Comparison of ENCODE assay signal across 8 mouse cellular contexts in the genomic region with DNA sequence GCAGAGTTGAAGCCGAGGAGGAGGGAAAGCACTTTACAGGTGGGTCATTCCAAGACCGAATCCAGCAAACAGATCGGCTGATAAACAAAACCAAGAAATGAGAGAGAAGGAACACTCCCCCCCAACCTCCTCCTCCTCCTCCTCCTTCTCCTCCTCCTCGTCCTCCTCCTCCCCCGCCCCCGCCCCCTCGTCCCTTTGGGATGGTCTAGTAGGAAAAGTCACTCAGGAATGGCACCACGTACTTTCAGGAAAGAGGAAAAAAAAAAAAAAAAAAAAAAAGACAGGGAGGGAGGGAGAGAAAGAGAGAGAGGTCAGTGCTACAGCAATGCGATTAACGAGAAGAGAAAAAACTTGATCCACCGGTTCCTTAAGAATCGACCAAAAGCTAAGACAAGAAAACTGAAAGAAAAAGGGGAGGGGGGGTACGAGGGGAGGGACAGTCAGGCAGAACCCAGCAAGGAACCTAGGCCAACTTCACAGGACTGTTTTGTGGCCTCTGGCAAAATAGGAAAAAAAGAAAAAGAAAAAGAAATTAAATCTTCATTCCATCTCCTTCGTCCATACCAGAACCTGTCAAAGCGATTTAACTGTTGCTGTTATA. TPM values are rescaled to one million over a fixed set of nuclear protein-coding genes. Genes with fewer than 3 reads are reported as not detected.
DNase-seq lines count a peak whose midpoint lies in the region; ATAC-seq and TF ChIP-seq lines count a peak whose summit lies in the region.

No protein-coding gene starts in this region.

- H3K4me1 ChIP-seq in heart, embryonic 13.5 days, result peaks cover 16% of the 10 kb centered on the region
- peaks cover 0 to 2% of the 10 kb centered on the region in 2 experiments; a peak in 2 of 4 replicates for H3K4me1 ChIP-seq in MEL (ENCODE audit: control insufficient read depth in 1 of 2, insufficient read depth in 2 of 2, low read length in 2 of 2)
- H3K4me1 ChIP-seq in forebrain, embryonic 13.5 days, result peaks cover 14% of the 10 kb centered on the region
- H3K4me1 ChIP-seq in liver, embryonic 13.5 days (replicated peaks), result peaks cover 31% of the 10 kb centered on the region

- H3K79me2 ChIP-seq in MEL (ENCODE audit: control insufficient read depth, insufficient read depth, low read length, poor library complexity), result peaks cover 4% of the 10 kb centered on the region; the same call in 1 of the 2 replicates

- no peaks in the 10 kb centered on the region for H3K9me3 ChIP-seq in heart, embryonic 13.5 days
- no peaks in the 10 kb centered on the region for H3K9me3 ChIP-seq in MEL (replicated peaks; ENCODE audit: insufficient read depth, low read length)
- no peaks in the 10 kb centered on the region for H3K9me3 ChIP-seq in forebrain, embryonic 13.5 days (replicated peaks)
- H3K9me3 ChIP-seq in liver, embryonic 13.5 days (replicated peaks), result no peaks in the 10 kb centered on the region

- no peaks in the 10 kb centered on the region for H3K27me3 ChIP-seq in heart, embryonic 13.5 days (replicated peaks)
- H3K27me3 ChIP-seq in MEL (ENCODE audit: control insufficient read depth in 1 of 2, insufficient read depth in 2 of 2, low read length in 2 of 2), result no peaks in the 10 kb centered on the region
- H3K27me3 ChIP-seq in forebrain, embryonic 13.5 days, result no peaks in the 10 kb centered on the region
- peaks cover 3% of the 10 kb centered on the region; the same call in 1 of the 2 replicates for H3K27me3 ChIP-seq in liver, embryonic 13.5 days

- no peak for TF ChIP-seq RAD21 in MEL (IDR thresholded peaks at IDR 0.05; ENCODE audit: low read depth, low read length)

- H3K9ac ChIP-seq in heart, embryonic 13.5 days, result peak overlapping the region; percentile 91
- H3K9ac ChIP-seq in MEL (ENCODE audit: control insufficient read depth, low read depth, low read length, poor library complexity, severe bottlenecking), result peak overlapping the region; percentile 78
- H3K9ac ChIP-seq in forebrain, embryonic 13.5 days, result peak overlapping the region; percentile 74
- H3K9ac ChIP-seq in liver, embryonic 13.5 days, result peak overlapping the region; percentile 43; the same call in 1 of the 2 replicates

- DNase-seq in heart, adult 11 months, result no peak
- peak; percentile 36 for DNase-seq in MEL (ENCODE audit: low read depth, low spot score)
- no peak for DNase-seq in liver, embryonic 13.5 days
- DNase-seq in right cerebral cortex, postnatal 10 days (ENCODE audit: low spot score in 2 of 2), result no peak
- no peak for DNase-seq in left cerebral cortex, adult 11 months (ENCODE audit: low spot score)
- no peak for DNase-seq in layer of hippocampus, adult 11-12 months (ENCODE audit: low spot score)

- WGBS in heart, embryonic 13.5 days, result under 1% methylated on average over 12 of the region's 15 CpGs
- WGBS in forebrain, embryonic 13.5 days, result 1% methylated on average over 12 of the region's 15 CpGs
- under 1% methylated on average over 12 of the region's 15 CpGs for WGBS in liver, embryonic 13.5 days (ENCODE audit: insufficient replicate concordance)

- TF ChIP-seq POLR2A in MEL (IDR thresholded peaks at IDR 0.05; ENCODE audit: control insufficient read depth in 1 of 2, insufficient read depth in 1 of 2, low read depth in 1 of 2, low read length in 2 of 2, poor library complexity in 1 of 2), result no peak

- no peak for TF ChIP-seq CTCF in MEL (IDR thresholded peaks at IDR 0.05 in 2 of 3, conservative IDR thresholded peaks at IDR 0.05 in 1 of 3; ENCODE audit: control insufficient read depth in 1 of 3, insufficient read depth in 1 of 3, low read depth in 2 of 3, low read length in 3 of 3, poor library complexity in 1 of 3, severe bottlenecking in 1 of 3)

- peak overlapping the region; percentile 61 for H3K27ac ChIP-seq in heart, embryonic 13.5 days (replicated peaks)
- peak overlapping the region; percentile 63 for H3K27ac ChIP-seq in MEL (ENCODE audit: control insufficient read depth, low read depth, low read length)
- H3K27ac ChIP-seq in forebrain, embryonic 13.5 days, result no peak overlapping the region
- no peak overlapping the region for H3K27ac ChIP-seq in liver, embryonic 13.5 days

- H3K4me3 ChIP-seq in heart, embryonic 13.5 days, result peak overlapping the region; percentile 87
- H3K4me3 ChIP-seq in MEL (ENCODE audit: control insufficient read depth in 1 of 2, insufficient read depth in 1 of 2, low read depth in 2 of 2, low read length in 2 of 2), result peak overlapping the region; percentile 65 to 87
- H3K4me3 ChIP-seq in forebrain, embryonic 13.5 days, result peak overlapping the region; percentile 62
- H3K4me3 ChIP-seq in liver, embryonic 13.5 days (replicated peaks), result peak overlapping the region; percentile 79

- no peak for ATAC-seq in heart, embryonic 13.5 days (ENCODE audit: extremely low read depth, insufficient number of reproducible peaks, low FRiP score, low TSS enrichment)
- ATAC-seq in forebrain, embryonic 13.5 days, result no peak
- ATAC-seq in liver, embryonic 13.5 days (ENCODE audit: low read depth), result no peak

- peak overlapping the region; percentile 92 for H3K4me2 ChIP-seq in heart, embryonic 13.5 days
- H3K4me2 ChIP-seq in forebrain, embryonic 13.5 days, result peak overlapping the region; percentile 74
- peak overlapping the region; percentile 94 for H3K4me2 ChIP-seq in liver, embryonic 13.5 days

- H3K36me3 ChIP-seq in heart, embryonic 13.5 days, result no peaks in the 10 kb centered on the region
- H3K36me3 ChIP-seq in MEL (ENCODE audit: control insufficient read depth in 1 of 2, insufficient read depth in 2 of 2, low read length in 2 of 2), result peaks cover 0 to 13% of the 10 kb centered on the region in 2 experiments; a peak in 2 of 4 replicates
- no peaks in the 10 kb centered on the region for H3K36me3 ChIP-seq in forebrain, embryonic 13.5 days (ENCODE audit: poor library complexity, severe bottlenecking)
- H3K36me3 ChIP-seq in liver, embryonic 13.5 days, result no peaks in the 10 kb centered on the region

- TF ChIP-seq EP300 in MEL (IDR thresholded peaks at IDR 0.05; ENCODE audit: low read depth in 1 of 2, low read length in 2 of 2), result no peak

TF ChIP-seq in MEL, 35 proteins besides CTCF, POLR2A, EP300 and RAD21:
- TF ChIP-seq MAZ (IDR thresholded peaks at IDR 0.05; ENCODE audit: low read depth, low read length), result no peak; the same call in 1 of the 2 replicates
- TF ChIP-seq UBTF (IDR thresholded peaks at IDR 0.05; ENCODE audit: borderline replicate concordance, insufficient read depth, low read depth, low read length), result no peak
- TF ChIP-seq TAL1 (IDR thresholded peaks at IDR 0.05; ENCODE audit: low read length), result no peak
- 0 out of 2 replicates have a peak, but pooled peaks have one; percentile 3 for TF ChIP-seq MXI1 (IDR thresholded peaks at IDR 0.05; ENCODE audit: low read depth, low read length)
- TF ChIP-seq GABPA (IDR thresholded peaks at IDR 0.05; ENCODE audit: low read depth, low read length), result no peak
- no peak for TF ChIP-seq TBP (IDR thresholded peaks at IDR 0.05; ENCODE audit: low read depth, low read length)
- no peak for TF ChIP-seq KAT2A (conservative IDR thresholded peaks at IDR 0.05; ENCODE audit: low read depth, low read length)
- TF ChIP-seq RCOR1 (IDR thresholded peaks at IDR 0.05; ENCODE audit: low read depth, low read length), result no peak
- no peak for TF ChIP-seq GATA1 (IDR thresholded peaks at IDR 0.05; ENCODE audit: low read depth, low read length)
- TF ChIP-seq MEF2A (IDR thresholded peaks at IDR 0.05; ENCODE audit: extremely low read depth, insufficient replicate concordance, low read depth, low read length, poor library complexity, severe bottlenecking), result no peak
- TF ChIP-seq ZNF384 (IDR thresholded peaks at IDR 0.05; ENCODE audit: low read depth, low read length), result peak; percentile 49; the same call in 1 of the 2 replicates
- peak; percentile 28; the same call in 1 of the 2 replicates for TF ChIP-seq SIN3A (IDR thresholded peaks at IDR 0.05; ENCODE audit: low read length)
- TF ChIP-seq POLR2AphosphoS5 (IDR thresholded peaks at IDR 0.05; ENCODE audit: borderline replicate concordance, low read depth, low read length), result no peak
- no peak for TF ChIP-seq MAFK (IDR thresholded peaks at IDR 0.05; ENCODE audit: borderline replicate concordance, low read depth, low read length)
- TF ChIP-seq HCFC1 (IDR thresholded peaks at IDR 0.05; ENCODE audit: low read depth, low read length), result no peak
- no peak for TF ChIP-seq NRF1 (IDR thresholded peaks at IDR 0.05; ENCODE audit: insufficient read depth, low read depth, low read length, poor library complexity, severe bottlenecking)

RNA-seq across cellular contexts. Expression of a gene that starts 1.1 kb away (rescaled TPM):
- 1.9 and 2.0 TPM in 2 replicates for polyA plus RNA-seq in heart, embryonic 13.5 days (2015; fragmentation: Nextera tagmentation; extraction: Ambion mirVana)
- total RNA-seq in MEL (2012; rRNA removed), result 5.6 and 6.4 TPM in 2 replicates
- polyA plus RNA-seq in MEL (2012; ENCODE audit: insufficient read depth in 1 of 2, insufficient read length in 2 of 2, low read depth in 1 of 2, low replicate concordance in 2 of 2, missing spikeins in 1 of 2), result 1 to 10 TPM in 1 of 2 experiments, not detected in 1; 2.9 TPM
- 3.8 and 4.5 TPM in 2 replicates for polyA plus RNA-seq in forebrain, embryonic 13.5 days (2015; fragmentation: Nextera tagmentation; extraction: Ambion mirVana)
- polyA plus RNA-seq in liver, embryonic 13.5 days (2015; fragmentation: Nextera tagmentation; extraction: Ambion mirVana), result 0.69 and 0.82 TPM in 2 replicates

Comparison
In these comparisons a context has a peak if more than half of its experiments do, and no peak if none do; other contexts are left out.
1. H3K27ac ChIP-seq: peak in heart, embryonic 13.5 days (single experiment) and MEL (single experiment); none in forebrain, embryonic 13.5 days (single experiment) and liver, embryonic 13.5 days (single experiment).
2. Peak in every context shown above with its lines, with median percentiles within 50 percentile points of each other: H3K4me2 ChIP-seq, H3K4me3 ChIP-seq and H3K9ac ChIP-seq.